Mouse (Mus musculus) T-helper 2 cell (primary cell): ENCODE measurements at regions not wholly inside any gene's neighbourhood (a gene's known extent, or its start where the extent isn't known, plus 50 kb on each side); places are given as distances from the start of the nearest gene placed in this dataset.

Source experiments
- in situ Hi-C: fragments of 300-600 bp; cut with MboI, MseI; formaldehyde crosslinking; loops from one replicate; pipeline ENCODE4 v1.15.1; 2025; ENCODE audit warnings: high pct_unique_total_duplicates

GRCm38 (mm10) chr13:84565644-84566532, 343.8 kb downstream of the Tmem161b start:
- in situ Hi-C loops = no loop called here

DNA sequence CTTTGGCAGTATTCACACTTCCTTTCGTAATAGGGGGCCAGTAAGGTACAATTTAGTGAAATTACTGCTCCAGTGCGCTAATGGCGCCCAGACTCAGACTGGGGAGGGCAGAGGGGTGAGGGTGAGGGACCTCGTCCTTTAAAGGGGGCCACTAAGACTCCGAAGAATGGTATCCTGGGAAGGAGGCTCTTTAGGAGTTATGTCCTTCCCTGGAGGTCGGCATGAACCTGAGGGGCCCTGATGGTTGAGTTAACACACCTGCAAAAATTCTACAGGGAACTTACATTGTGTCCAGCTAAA, 344.4 kb downstream of the Tmem161b start:
- in situ Hi-C loops = no loop called here

- in situ Hi-C loops = no loop called here
Observed at GRCm38 (mm10) chr13:84569371-84569770, 347.3 kb downstream of the Tmem161b start.

- in situ Hi-C loops = no loop called here
Observed at GRCm38 (mm10) chr13:84570206-84570605, 348.1 kb downstream of the Tmem161b start.

DNA sequence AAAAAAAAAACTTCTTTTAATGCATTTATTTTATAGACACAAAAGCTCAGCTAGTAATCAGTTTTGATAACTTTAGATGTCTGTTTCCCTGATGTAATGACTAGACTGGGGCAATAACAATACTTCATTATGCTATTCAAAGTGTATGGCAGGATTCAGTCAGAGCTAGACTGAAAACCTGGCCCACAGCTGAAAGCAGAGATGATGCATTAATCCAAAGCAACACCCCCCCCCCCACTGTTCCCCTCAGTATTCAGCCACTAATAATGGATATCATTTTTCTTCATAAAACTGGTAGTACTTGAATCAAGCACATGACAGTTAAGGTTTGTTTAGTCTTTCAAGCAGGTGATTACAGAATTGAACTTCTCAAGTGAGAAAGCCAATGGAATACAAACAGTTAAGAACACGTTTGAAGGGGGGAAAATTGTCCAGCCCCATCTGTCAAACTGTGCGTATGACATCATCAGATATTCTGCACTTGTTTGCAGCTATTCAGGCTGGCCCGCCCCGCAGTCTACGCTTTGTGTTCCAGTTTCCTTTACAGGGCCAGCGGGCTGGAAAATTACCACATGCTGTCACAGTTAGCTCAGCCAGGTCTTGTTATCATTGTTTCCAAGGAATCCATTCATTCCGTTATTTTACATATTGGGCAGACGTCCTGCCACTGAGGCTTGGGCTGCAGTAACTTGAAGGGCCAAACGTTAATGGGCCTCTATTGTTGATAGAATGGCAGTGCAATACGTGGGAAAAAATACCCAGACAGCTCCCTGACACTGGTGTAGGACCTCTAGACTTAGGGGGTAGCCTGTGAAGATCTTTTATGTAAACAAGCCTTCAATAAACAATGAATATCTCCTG, 349.1 kb downstream of the Tmem161b start:
- in situ Hi-C loops = no loop called here

- in situ Hi-C loops = no loop called here
Observed at GRCm38 (mm10) chr13:84571845-84572193, 349.7 kb downstream of the Tmem161b start.

GRCm38 (mm10) chr13:84572231-84572630, 350.1 kb downstream of the Tmem161b start:
- in situ Hi-C loops = no loop called here

DNA sequence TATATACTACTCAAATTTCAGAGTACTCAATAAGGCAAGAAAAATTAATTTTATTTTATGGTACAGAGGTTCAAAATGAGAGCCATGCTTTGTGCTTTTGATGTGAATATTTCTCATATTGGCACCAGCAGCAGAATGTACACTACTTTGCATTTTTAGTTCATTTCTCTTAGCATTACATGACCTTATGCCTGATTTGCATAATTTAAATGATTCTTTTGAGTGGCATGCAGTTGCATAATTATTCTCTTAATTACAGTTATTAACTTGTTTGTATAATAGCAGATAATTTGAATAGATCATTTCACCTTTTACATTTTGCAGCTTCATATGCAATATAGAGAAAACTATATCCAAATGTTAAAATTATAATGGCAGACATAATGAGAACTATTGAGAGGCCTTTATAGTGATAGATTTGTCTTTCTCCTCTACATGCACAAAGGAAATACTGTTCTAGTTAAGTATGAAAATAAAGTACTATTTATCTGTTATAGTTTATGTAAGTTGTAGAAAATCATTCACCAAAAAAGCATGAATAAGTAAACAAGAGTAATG, 374.6 kb downstream of the Tmem161b start:
- in situ Hi-C loops = no loop called here

- in situ Hi-C loops = no loop called here
Observed at GRCm38 (mm10) chr13:84602612-84603011, 380.5 kb downstream of the Tmem161b start.

GRCm38 (mm10) chr13:84612497-84612896, 390.4 kb downstream of the Tmem161b start:
- in situ Hi-C loops = no loop called here

GRCm38 (mm10) chr13:84613004-84613403, 390.9 kb downstream of the Tmem161b start:
- in situ Hi-C loops = no loop called here

DNA sequence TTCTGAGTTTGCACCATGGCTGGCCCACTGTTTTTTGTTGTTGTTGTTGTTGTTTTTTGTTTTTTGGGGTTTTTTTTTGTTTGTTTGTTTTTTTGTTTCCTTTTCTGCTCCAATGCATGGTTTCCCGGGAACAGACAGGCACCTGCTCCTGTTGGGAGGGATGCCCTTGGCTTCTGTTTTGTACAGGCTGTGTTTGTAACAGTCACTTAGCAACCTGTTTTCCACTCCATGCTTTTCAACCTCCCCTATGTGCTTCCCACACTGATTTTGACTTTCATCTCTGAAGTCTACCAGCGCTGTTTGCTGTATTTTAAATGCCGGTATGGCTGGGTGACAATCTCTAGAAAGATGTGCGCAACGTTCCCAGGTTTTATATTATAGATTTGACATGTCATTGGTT, 402.6 kb downstream of the Tmem161b start:
- in situ Hi-C loops = no loop called here

- in situ Hi-C loops = no loop called here
Observed at GRCm38 (mm10) chr13:84625527-84625926, 403.4 kb downstream of the Tmem161b start.

DNA sequence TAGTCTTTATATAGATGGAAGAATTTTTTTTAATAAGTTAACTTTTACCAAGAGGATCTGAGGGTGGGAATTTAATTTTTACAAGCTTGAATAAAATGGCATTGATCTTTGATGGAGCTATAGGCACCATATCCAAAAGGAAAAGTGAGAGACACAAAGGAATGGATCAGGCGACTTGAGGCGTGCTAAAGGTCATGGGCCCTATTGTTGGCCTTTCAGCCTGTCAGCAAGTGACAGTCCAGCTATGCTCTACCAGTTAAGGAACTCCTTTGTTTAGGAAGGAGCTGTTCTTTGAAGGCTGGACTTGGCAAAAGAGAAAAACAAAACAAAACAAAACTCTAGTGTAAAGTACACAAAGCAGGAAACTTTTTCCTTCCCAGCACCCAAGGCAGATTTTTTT, 403.8 kb downstream of the Tmem161b start:
- in situ Hi-C loops = no loop called here

DNA sequence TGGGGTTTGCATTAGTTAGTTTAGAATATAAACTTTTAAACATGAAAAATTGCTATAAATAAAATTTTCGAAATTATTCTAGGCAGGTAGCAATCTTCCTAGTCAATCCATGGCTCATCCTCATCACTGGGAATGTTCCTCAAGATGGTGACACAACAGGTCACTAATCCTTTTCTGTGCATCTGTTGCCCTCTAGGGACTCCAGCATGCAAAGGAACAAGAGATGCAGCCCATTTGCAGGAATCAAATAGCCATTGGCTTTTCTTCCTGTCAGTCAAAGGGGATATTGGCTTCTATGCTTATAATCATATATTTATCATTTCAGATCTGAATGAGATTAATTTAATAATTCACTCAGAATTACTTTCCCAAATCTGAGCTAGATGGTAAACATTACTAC, 404.3 kb downstream of the Tmem161b start:
- in situ Hi-C loops = no loop called here

- in situ Hi-C loops = no loop called here
Observed at GRCm38 (mm10) chr13:84630686-84631085, 408.6 kb downstream of the Tmem161b start.

GRCm38 (mm10) chr13:84632493-84632892, 410.4 kb downstream of the Tmem161b start:
- in situ Hi-C loops = no loop called here

- in situ Hi-C loops = no loop called here
Observed at GRCm38 (mm10) chr13:84636831-84637230, 414.7 kb downstream of the Tmem161b start.

GRCm38 (mm10) chr13:84637606-84638005, 415.5 kb downstream of the Tmem161b start:
- in situ Hi-C loops = no loop called here

GRCm38 (mm10) chr13:84638401-84638934, 416.4 kb downstream of the Tmem161b start:
- in situ Hi-C loops = no loop called here

DNA sequence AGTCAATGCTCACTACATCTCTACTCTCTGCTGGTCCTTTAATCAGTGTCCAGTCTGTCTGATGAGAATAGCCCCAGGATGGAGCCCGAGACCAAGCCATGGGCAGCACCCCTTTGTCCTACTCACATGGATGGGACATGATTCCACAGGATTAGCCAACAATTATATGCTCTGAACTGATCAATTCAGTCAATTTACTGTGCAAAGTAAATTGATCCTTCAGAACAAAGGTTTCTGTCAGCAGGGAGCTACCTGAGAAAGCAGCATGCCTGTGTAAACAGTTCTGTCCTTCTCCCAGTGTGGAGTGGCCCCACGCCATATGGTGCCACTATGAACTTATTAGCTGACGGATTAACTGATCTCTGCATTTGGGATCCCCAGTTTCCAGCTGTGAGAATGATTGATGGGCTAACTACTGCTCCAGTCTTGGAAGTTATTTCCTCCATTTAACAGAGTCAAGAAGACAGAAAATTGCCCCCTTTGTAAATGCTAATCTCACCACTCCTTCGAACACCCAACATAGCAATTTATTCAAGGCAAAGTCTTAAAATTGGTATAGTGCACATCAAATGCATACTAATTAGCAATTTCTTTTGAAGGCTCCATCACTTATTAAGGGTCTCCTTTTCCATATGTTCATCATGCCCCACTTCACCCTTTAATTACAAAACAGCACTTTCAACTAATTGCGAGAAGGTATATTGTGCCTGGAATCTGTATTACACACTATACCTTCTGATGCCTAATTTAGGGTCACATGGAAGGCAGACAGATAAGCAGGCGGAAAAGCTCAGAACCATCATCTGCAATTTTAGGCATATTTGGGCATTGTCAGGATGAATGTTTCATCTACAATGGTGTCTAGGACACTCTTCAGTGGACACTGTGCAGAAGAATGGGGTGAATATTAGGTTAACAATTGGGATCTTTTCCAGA, 417.3 kb downstream of the Tmem161b start:
- in situ Hi-C loops = no loop called here
